Mouse (Mus musculus): Measurements from ENCODE around the gene Mgat5.

DNA sequence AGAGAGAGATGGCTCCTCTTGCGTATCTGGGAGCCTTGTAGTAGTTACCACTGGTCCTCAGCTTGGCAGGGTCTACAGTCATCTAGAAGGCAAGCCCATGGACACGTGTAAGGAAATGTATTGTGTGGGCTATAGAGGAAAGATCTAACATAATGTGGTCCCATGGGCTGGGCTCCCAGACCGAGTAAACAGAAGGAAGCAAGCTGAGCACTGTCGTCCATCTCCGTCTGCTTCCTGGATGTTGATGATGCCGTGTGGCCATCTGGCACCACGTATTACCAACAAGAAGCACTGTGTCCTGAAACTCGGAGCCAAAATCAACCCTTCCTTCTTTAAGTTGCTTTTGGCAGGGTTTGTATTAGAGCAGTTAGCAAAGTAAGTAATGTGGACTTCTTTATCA lies 163.7 kb downstream of the Mgat5 start:
- no peak for TF ChIP-seq POLR2A (IDR thresholded peaks at IDR 0.05; ENCODE audit: extremely low read depth, insufficient read depth, low read length)
- TF ChIP-seq CTCF (IDR thresholded peaks at IDR 0.05; ENCODE audit: low read depth, low read length) = no peak

Data from liver, adult 2 months (tissue).